Mouse (Mus musculus): ENCODE data around the gene Ogfod1.

The Ogfod1 gene

GRCm38 (mm10) chr8:94076461-94077192 lies 39.6 kb downstream of the Ogfod1 start:
- peak; percentile 75 for DNase-seq

- DNase-seq: no peak
Measured at GRCm38 (mm10) chr8:94087964-94088363, 51.0 kb downstream of the Ogfod1 start.

- no peak for DNase-seq
Measured at GRCm38 (mm10) chr8:94089715-94090114, 52.7 kb downstream of the Ogfod1 start.

- DNase-seq: no peak
Measured at GRCm38 (mm10) chr8:94092848-94093247, 55.9 kb downstream of the Ogfod1 start.

- DNase-seq: no peak
Measured at GRCm38 (mm10) chr8:94094281-94094680, 57.3 kb downstream of the Ogfod1 start.

- peak; percentile 100 for DNase-seq
Measured at GRCm38 (mm10) chr8:94098081-94098974, 61.3 kb downstream of the Ogfod1 start, which contains the start of gene Bbs2. Bbs2 (minus strand) TSS chr8:94098928.

GRCm38 (mm10) chr8:94098996-94099395 lies 62.0 kb downstream of the Ogfod1 start:
- DNase-seq: peak; percentile 71

GRCm38 (mm10) chr8:94104146-94104545 lies 67.1 kb downstream of the Ogfod1 start:
- peak; percentile 55 for DNase-seq

- DNase-seq: peak; percentile 93
Measured at GRCm38 (mm10) chr8:94107871-94108270, 70.9 kb downstream of the Ogfod1 start.

GRCm38 (mm10) chr8:94109396-94109795 lies 72.4 kb downstream of the Ogfod1 start:
- no peak for DNase-seq

GRCm38 (mm10) chr8:94109835-94110234 lies 72.8 kb downstream of the Ogfod1 start:
- DNase-seq: no peak

GRCm38 (mm10) chr8:94110526-94111177 lies 73.7 kb downstream of the Ogfod1 start:
- no peak for DNase-seq

GRCm38 (mm10) chr8:94113435-94113834 lies 76.4 kb downstream of the Ogfod1 start:
- no peak for DNase-seq

- DNase-seq: no peak
Measured at GRCm38 (mm10) chr8:94113972-94114371, 77.0 kb downstream of the Ogfod1 start.

All from heart, adult 11 months (tissue).